Mouse (Mus musculus) embryonic facial prominence, embryonic 11.5 days (tissue): Measurements from ENCODE around the gene Rtp3. TPM values are rescaled to one million over a fixed set of nuclear protein-coding genes. Genes with fewer than 3 reads are reported as not detected.

Experiments
- ATAC-seq: fragments of 200-750 bp; cut with Nextera tagmentation; replicated peaks from 2 replicates; pipeline ENCODE4 v1.8.0; 2017; ENCODE audit warnings: low read depth; ENCODE audit not compliant: insufficient number of reproducible peaks, low FRiP score, low TSS enrichment
- DNase-seq: peaks from one replicate; pipeline ENCODE4 v3.0.0-alpha.2; 2015; ENCODE audit warnings: low spot score
- H3K27ac ChIP-seq: fragments of 300-500 bp; sonication (generic); replicated peaks from 2 replicates; pipeline ENCODE4 v1.5.1; 2014; ENCODE audit warnings: mild to moderate bottlenecking, low read depth, low read length, control low read depth
- H3K27me3 ChIP-seq: fragments of 300-500 bp; sonication (generic); 2 replicates; pipeline ENCODE4 v1.6.1; 2014; ENCODE audit warnings: mild to moderate bottlenecking, low read length, moderate library complexity, mixed read lengths; ENCODE audit not compliant: control insufficient read depth, insufficient read depth
- H3K36me3 ChIP-seq: fragments of 300-500 bp; sonication (generic); replicated peaks from 2 replicates; pipeline ENCODE4 v1.6.1; 2014; ENCODE audit warnings: low read depth, mild to moderate bottlenecking, low read length, moderate library complexity, mixed read lengths; ENCODE audit not compliant: control insufficient read depth, insufficient read depth
- H3K4me1 ChIP-seq: fragments of 300-500 bp; sonication (generic); 2 replicates; pipeline ENCODE4 v1.6.1; 2014; ENCODE audit warnings: low read length, mixed read lengths; ENCODE audit not compliant: control insufficient read depth, insufficient read depth
- H3K4me2 ChIP-seq: fragments of 300-500 bp; sonication (generic); 2 replicates; pipeline ENCODE4 v1.6.1; 2014; ENCODE audit warnings: low read depth, mild to moderate bottlenecking, control low read depth, low read length, moderate library complexity
- H3K4me3 ChIP-seq: fragments of 300-500 bp; sonication (generic); 2 replicates; pipeline ENCODE4 v1.5.1; 2014; ENCODE audit warnings: low read depth, low read length, control low read depth
- H3K9ac ChIP-seq: fragments of 300-500 bp; sonication (generic); replicated peaks from 2 replicates; pipeline ENCODE4 v1.6.1; 2014; ENCODE audit warnings: mild to moderate bottlenecking, control low read depth, low read length
- H3K9me3 ChIP-seq: fragments of 300-500 bp; sonication (generic); replicated peaks from 2 replicates; pipeline ENCODE4 v1.6.1; 2016; ENCODE audit warnings: mild to moderate bottlenecking, low read length, inconsistent platforms, mixed read lengths; ENCODE audit not compliant: control insufficient read depth
- WGBS: fragments of 180-500 bp; shearing (Covaris S2); extraction: QIAGEN DNeasy Blood & Tissue Kit; methylation state at CpG from one replicate; pipeline ENCODE4 v1.1.7; 2014; 5-methylcytosine and 5-hydroxymethylcytosine counted together
- polyA plus RNA-seq: library from polyadenylated mRNA; unstranded; fragments of >200 nt; fragmentation: Nextera tagmentation; extraction: Ambion mirVana; gene quantifications from 2 replicates; pipeline ENCODE4 v1.2.1, GENCODE M21; 2014

Gene Rtp3
- polyA plus RNA-seq, 1 experiment from 2014 or later: 0.28 TPM

DNA sequence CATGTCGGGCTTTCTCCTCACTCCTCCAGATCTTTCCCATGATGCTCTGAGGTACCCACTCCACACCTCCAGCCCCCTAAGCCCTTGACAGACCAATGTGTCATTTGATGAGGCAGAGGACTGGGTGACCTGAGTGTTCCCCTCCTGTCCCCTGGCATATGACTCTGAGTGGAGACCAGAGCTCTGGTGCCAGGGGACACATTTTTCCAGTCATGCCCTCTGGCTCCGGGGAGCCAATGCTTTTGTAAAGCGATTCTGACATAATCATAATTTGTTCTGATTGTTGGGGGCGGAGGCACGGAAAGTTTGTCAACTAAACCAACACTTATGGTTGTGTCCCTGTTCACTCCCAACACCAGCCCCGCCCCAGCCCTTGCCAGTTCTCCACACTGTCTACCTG is 34.4 kb downstream of the Rtp3 start:
- Histone ChIP-seq H3K4me1 (no peaks in the 10 kb centered on the region), H3K27me3 (peaks cover 5% of the 10 kb centered on the region; the same call in 1 of the 2 replicates), H3K27ac (no peak overlapping the region), H3K4me2 (no peak overlapping the region), H3K4me3 (no peak overlapping the region), H3K9ac (no peak overlapping the region), H3K36me3 (no peaks in the 10 kb centered on the region), H3K9me3 (no peaks in the 10 kb centered on the region)
- DNase-seq (no peak), ATAC-seq (no peak)
- WGBS: 84% methylated on average over 6 of the region's 6 CpGs

DNA sequence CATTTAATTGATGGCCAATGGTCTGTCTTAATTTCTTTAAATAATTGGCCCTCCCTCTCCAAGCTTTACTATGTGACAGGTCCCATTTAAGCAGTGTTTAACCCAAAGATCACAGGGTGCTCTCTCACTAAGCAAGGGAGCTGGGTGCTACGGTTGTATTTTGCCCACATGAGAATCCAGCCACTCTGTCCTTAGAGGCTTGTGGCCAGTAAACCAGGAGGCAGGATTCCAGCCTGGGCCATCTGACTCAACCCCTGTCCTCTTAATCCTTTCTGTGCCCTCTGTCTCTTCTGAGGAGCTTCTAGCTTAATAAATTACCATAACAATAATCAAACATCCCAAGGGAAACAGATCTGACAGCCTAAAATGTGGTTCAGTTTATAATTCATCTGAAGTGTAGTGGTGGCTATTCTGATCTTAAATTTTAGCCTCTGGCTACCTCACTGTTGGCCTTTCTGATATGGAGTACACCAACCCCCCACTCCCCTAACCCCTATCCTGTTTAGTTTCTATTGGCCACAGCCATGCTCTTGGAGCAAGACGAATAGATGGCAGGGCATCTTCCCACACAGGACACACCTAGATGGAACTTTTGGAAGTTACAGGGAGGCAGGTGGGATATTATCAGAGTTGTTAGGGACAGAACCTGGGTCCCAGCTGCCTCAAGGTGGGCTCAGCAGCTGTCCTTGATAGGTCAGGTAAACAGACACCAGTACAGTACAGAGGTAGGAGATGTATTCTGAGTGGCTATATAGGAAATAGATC is 35.5 kb downstream of the Rtp3 start:
- Histone ChIP-seq H3K4me2 (no peak overlapping the region), H3K9me3 (no peaks in the 10 kb centered on the region), H3K27ac (no peak overlapping the region), H3K4me1 (no peaks in the 10 kb centered on the region), H3K36me3 (no peaks in the 10 kb centered on the region), H3K4me3 (no peak overlapping the region), H3K27me3 (peaks cover 5% of the 10 kb centered on the region; the same call in 1 of the 2 replicates), H3K9ac (no peak overlapping the region)
- ATAC-seq (no peak), DNase-seq (no peak)
- 45% methylated on average over 2 of the region's 2 CpGs for WGBS

DNA sequence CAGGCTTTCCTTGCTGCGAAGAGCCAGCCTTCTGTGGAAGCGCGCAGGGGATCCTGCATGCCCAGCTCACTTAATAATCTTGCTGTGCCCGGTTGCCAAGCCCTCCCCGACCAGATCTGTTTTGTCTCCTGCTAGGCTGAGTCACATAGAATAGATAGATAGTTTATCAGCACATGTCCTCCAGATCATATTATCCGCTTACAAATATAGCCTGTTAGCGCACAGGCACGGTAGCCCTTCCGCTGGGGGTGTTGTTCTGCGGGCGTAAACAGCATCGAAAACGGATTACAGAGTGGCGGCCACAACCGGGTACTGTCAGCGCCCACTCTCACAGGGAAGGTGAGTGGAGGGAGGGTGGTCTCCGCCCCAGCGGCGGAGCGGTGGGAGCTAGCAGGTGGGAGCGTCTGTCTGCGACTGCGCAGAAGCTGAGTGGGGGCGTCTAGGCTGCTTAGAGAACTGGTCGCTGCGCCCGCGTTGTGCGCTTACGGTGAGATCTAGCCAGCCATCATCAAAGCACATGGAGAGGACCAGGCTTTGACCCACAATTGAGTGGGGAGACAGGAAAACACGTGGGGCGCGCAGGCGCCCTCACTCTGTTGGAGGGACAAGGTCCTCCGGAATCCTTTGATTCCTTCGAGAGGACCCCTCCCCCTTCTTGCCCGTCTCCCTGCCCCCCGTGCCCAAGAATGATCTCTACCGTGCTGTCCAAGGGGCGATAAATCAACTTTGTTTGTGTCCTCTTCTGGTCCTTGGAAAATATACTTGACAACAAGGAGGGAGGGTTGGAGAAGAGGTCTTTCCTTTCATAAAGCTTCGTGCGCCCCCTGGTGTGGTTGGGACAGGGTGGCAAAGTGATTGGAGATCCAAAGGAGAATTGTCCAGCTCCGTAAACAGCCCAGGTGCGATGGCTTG is 36.6 kb downstream of the Rtp3 start:
- Histone ChIP-seq H3K4me3 (peak overlapping the region; percentile 44), H3K4me2 (peak overlapping the region; percentile 91), H3K36me3 (no peaks in the 10 kb centered on the region), H3K9me3 (no peaks in the 10 kb centered on the region), H3K27me3 (peaks cover 5% of the 10 kb centered on the region; the same call in 1 of the 2 replicates), H3K9ac (peak overlapping the region; percentile 38), H3K27ac (no peak overlapping the region), H3K4me1 (no peaks in the 10 kb centered on the region)
- ATAC-seq: peak; percentile 68
- WGBS: 2% methylated on average over 44 of the region's 44 CpGs
- peak; percentile 88 for DNase-seq

DNA sequence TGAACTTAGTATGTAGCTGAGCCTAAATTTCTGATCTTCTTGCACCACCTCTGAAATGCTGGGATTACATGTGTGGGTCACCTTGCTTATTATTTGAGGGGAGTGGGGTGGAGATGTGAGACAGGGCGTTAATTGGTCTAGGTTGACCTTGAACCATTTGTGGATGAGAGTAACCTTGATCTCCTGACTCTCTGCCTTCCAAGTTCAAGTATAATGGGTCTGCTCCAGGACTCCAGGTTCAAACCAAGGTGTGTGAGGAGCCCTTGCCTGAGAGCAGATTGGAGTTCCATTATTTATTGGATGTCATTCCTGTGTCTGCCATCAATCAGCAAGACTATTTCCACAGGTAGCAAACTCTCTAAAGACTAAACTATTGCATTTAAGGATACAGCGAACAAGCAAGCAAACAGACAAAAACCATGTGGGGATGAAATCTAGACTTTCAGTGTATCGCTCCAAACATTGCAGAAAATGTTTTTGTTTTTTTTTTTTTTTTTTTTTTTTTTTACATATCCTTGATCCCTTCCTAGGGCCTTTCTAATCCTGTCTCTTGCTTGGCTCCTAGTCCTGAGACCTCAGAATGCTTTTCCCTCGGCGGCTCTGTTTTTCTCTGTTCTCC is 37.3 kb downstream of the Rtp3 start:
- no peak for ATAC-seq
- H3K4me3 ChIP-seq: peak overlapping the region; percentile 44
- H3K36me3 ChIP-seq: no peaks in the 10 kb centered on the region
- H3K4me2 ChIP-seq: peak overlapping the region; percentile 91
- no peak overlapping the region for H3K9ac ChIP-seq
- DNase-seq: no peak
- H3K27ac ChIP-seq: no peak overlapping the region
- WGBS: 47% methylated on average over 5 of the region's 5 CpGs
- no peaks in the 10 kb centered on the region for H3K9me3 ChIP-seq
- no peaks in the 10 kb centered on the region for H3K4me1 ChIP-seq
- peaks cover 5% of the 10 kb centered on the region; the same call in 1 of the 2 replicates for H3K27me3 ChIP-seq

DNA sequence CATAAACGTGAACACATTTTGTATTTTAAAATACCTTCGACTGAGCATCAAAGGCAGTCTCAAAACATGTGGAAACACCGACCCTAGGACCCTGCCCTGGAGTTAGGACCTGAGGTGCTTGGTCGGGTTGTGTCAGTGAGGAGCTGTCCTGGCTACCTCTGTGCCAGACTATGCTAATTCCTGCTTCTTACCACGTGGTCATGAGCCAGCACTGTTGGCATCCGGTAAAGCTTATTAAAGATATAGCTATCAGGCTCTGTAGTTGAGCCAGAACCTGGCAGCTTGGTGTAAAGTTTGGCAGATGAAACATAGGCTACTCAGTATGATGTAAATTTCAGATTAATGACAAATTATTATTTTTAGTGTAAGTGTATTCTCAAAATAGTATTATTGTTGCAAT is 38.0 kb downstream of the Rtp3 start:
- H3K27me3 ChIP-seq: peaks cover 7% of the 10 kb centered on the region; the same call in 1 of the 2 replicates
- DNase-seq: no peak

DNA sequence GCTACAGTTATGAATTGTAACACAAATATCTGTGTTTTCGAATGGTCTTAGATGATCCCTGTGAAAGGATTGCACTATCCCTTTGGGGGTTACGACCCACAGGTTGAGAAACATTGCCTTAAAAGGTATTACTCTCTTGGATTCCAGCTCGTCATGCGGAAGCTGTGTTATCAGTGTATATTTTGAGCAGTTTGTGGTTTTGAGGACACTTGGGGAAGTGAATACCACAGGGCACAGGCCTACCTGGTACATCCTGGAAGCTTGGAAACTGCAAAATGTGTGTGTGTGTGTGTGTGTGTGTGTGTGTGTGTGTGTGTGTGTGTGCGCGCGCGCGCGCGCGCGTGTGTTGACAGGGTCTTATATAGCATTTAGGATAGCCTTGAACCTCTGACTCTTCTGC is 38.5 kb downstream of the Rtp3 start:
- Histone ChIP-seq H3K36me3 (no peaks in the 10 kb centered on the region), H3K4me1 (no peaks in the 10 kb centered on the region), H3K9me3 (no peaks in the 10 kb centered on the region), H3K27ac (no peak overlapping the region), H3K4me2 (no peak overlapping the region), H3K27me3 (peaks cover 12% of the 10 kb centered on the region), H3K4me3 (no peak overlapping the region), H3K9ac (no peak overlapping the region)
- WGBS: 91% methylated on average over 13 of the region's 13 CpGs
- no peak for ATAC-seq
- DNase-seq: no peak

More for the DNA sequence above, 38.0 kb downstream of the Rtp3 start:
- Histone ChIP-seq H3K36me3 (no peaks in the 10 kb centered on the region), H3K9ac (no peak overlapping the region), H3K4me2 (no peak overlapping the region), H3K4me1 (no peaks in the 10 kb centered on the region), H3K27ac (no peak overlapping the region), H3K4me3 (no peak overlapping the region), H3K9me3 (no peaks in the 10 kb centered on the region)
- 58% methylated on average over 6 of the region's 6 CpGs for WGBS
- ATAC-seq: no peak

DNA sequence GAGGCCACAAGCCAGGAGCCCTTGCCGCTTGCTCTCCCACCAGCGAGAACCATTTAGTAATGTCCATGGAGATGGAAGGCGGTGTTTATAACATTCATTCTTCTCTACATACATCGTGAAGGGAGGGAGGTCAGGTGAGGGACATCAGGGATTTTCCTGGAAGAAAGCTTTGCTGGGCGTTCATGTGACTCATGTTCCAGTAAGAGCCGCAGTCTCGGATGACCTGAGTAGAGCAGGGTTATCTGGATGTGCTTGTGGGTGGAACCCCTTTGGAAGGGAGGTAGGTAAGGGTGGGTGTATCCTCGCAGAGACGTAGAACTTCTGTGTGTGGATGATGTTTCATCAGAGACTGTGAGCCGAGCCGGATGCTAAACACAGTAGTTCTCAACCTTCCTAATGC is 39.0 kb downstream of the Rtp3 start, which contains the start of gene Lrrc2:
Gene Lrrc2, plus strand, starts transcription at position 149 of the 400 bp plus-strand sequence.
- DNase-seq: no peak
- Histone ChIP-seq H3K27ac (no peak within 1 kb of the TSS), H3K4me3 (no peak within 1 kb of the TSS), H3K4me1 (peaks cover 2% of the 10 kb centered on the region; the same call in 1 of the 2 replicates), H3K9me3 (no peaks in the 10 kb centered on the region), H3K4me2 (no peak within 1 kb of the TSS), H3K27me3 (peaks cover 17% of the 10 kb centered on the region), H3K9ac (no peak within 1 kb of the TSS), H3K36me3 (no peaks in the 10 kb centered on the region)
- 84% methylated on average over 11 of the region's 11 CpGs for WGBS
- no peak for ATAC-seq
